Mouse (Mus musculus) frontal cortex, adult (tissue): Measurements from ENCODE around the gene Prkcd.
"Not testable (repeated sequence)": the region's sequence is repeated elsewhere in the genome, so short reads cannot be mapped to it uniquely, and the experiment has no call there.

Source experiments
- ATAC-seq: cut with Nextera tagmentation; 2 replicates; pipeline ENCODE4 v1.9.2; 2017; ENCODE audit warnings: mild to moderate bottlenecking, moderate library complexity, mixed read lengths; ENCODE audit not compliant: low TSS enrichment

The Prkcd gene

GRCm38 (mm10) chr14:30608176-30608575 is 17.8 kb downstream of the Prkcd start:
- ATAC-seq = no peak

- no peak for ATAC-seq
These were observed 18.3 kb downstream of the Prkcd start for GRCm38 (mm10) chr14:30607696-30608095.

GRCm38 (mm10) chr14:30606817-30607216 is 19.2 kb downstream of the Prkcd start:
- no peak for ATAC-seq

- no peak for ATAC-seq
These were observed 28.9 kb downstream of the Prkcd start for GRCm38 (mm10) chr14:30597142-30597541.

GRCm38 (mm10) chr14:30596407-30596806 is 29.6 kb downstream of the Prkcd start:
- ATAC-seq = no peak

- ATAC-seq = no peak
These were observed 30.3 kb downstream of the Prkcd start for GRCm38 (mm10) chr14:30595576-30596313.

GRCm38 (mm10) chr14:30594092-30594695 is 31.8 kb downstream of the Prkcd start:
- ATAC-seq = peak; percentile 41; the same call in 1 of the 2 replicates

GRCm38 (mm10) chr14:30593279-30594091 is 32.5 kb downstream of the Prkcd start:
- peak; percentile 94 for ATAC-seq

GRCm38 (mm10) chr14:30591417-30591816 is 34.6 kb downstream of the Prkcd start:
- ATAC-seq = peak; percentile 39; the same call in 1 of the 2 replicates

- no peak for ATAC-seq
These were observed 35.1 kb downstream of the Prkcd start for GRCm38 (mm10) chr14:30590918-30591317.

- ATAC-seq = no peak
These were observed 35.9 kb downstream of the Prkcd start for GRCm38 (mm10) chr14:30590041-30590645.

- ATAC-seq = no peak
These were observed 39.1 kb downstream of the Prkcd start for GRCm38 (mm10) chr14:30586780-30587461.

- ATAC-seq = no peak
These were observed 40.7 kb downstream of the Prkcd start for GRCm38 (mm10) chr14:30585323-30585722.

GRCm38 (mm10) chr14:30584497-30585251 is 41.3 kb downstream of the Prkcd start:
- no peak for ATAC-seq

GRCm38 (mm10) chr14:30584077-30584476 is 41.9 kb downstream of the Prkcd start:
- no peak for ATAC-seq

- ATAC-seq = no peak
These were observed 44.8 kb downstream of the Prkcd start for GRCm38 (mm10) chr14:30581238-30581637.

- no peak for ATAC-seq
These were observed 46.1 kb downstream of the Prkcd start for GRCm38 (mm10) chr14:30579882-30580281.

GRCm38 (mm10) chr14:30579180-30579579 is 46.8 kb downstream of the Prkcd start:
- ATAC-seq = no peak

- ATAC-seq = not testable (repeated sequence)
These were observed 48.5 kb downstream of the Prkcd start for GRCm38 (mm10) chr14:30577303-30578062.

- no peak for ATAC-seq
These were observed 49.8 kb downstream of the Prkcd start for GRCm38 (mm10) chr14:30576260-30576659.
